Comparison of ENCODE assay signal across 26 mouse cellular contexts in the genomic region with DNA sequence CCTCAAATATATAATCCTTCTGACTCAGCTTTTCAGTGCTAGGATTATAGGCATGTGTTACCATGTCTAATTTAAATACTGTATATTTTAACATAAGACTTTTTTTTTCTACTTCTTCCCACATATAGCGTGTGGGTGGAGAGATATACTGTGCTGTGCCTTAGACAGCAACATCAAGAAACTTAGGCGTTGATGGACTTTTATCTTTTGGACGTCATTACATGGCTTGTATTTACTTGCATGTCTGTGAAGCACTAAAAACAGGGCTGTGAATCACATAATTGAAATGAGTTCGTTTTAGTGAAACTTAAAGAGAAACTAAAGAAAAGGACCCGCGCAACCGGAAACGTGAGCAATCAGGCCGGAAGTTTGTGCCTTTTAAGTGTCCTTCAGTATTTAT.
"Had no signal": no experiment of that assay in that cellular context is flagged by ENCODE, and none has a peak within 500 bp of the region (broad histone marks: within the 10 kb centered on the region; RNA-seq: fewer than 3 reads in every experiment).

No protein-coding gene starts in this region.

- H3K4me3 ChIP-seq: gastrocnemius, adult 2 months; heart, embryonic 13.5 days; heart, embryonic 15.5 days; hindbrain, embryonic 13.5 days; hindbrain, embryonic 15.5 days; kidney, embryonic 15.5 days; limb, embryonic 13.5 days; limb, embryonic 15.5 days; liver, embryonic 12.5 days had no signal

- ATAC-seq: hindbrain, postnatal 0 days; intestine, embryonic 16.5 days; liver, embryonic 12.5 days had no signal

- H3K27ac ChIP-seq: gastrocnemius, adult 2 months; heart, embryonic 13.5 days; heart, embryonic 15.5 days; hindbrain, embryonic 13.5 days; hindbrain, embryonic 15.5 days; hindbrain, postnatal 0 days; kidney, embryonic 15.5 days; kidney, postnatal 0 days; limb, embryonic 13.5 days; limb, embryonic 15.5 days; liver, embryonic 12.5 days; liver, embryonic 14.5 days had no signal

- DNase-seq: gastrocnemius, adult 2 months; gastrocnemius, postnatal 10 days; gastrocnemius, postnatal 25 days; heart, adult 18-20 months; heart, postnatal 14 days; heart, postnatal 36 days; kidney, adult 11 months; kidney, adult 2 months; kidney, adult 9 months; kidney, postnatal 14 days; kidney, postnatal 36 days; layer of hippocampus, adult 9-11 months; layer of hippocampus, postnatal 36 days; left cerebral cortex, postnatal 4 days had no signal

- H3K4me1 ChIP-seq: heart, embryonic 15.5 days; hindbrain, embryonic 13.5 days; hindbrain, embryonic 15.5 days; kidney, embryonic 15.5 days; limb, embryonic 13.5 days; limb, embryonic 15.5 days had no signal
